Mouse (Mus musculus) midbrain, embryonic 15.5 days (tissue): ENCODE measurements around the gene Serinc2. TPM values are rescaled to one million over a fixed set of nuclear protein-coding genes. Genes with fewer than 3 reads are reported as not detected.
"Not testable (repeated sequence)": the region's sequence is repeated elsewhere in the genome, so short reads cannot be mapped to it uniquely, and the experiment has no call there.

Source experiments
- ATAC-seq: fragments of 200-750 bp; cut with Nextera tagmentation; replicated peaks from 2 replicates; pipeline ENCODE4 v1.8.0; 2017; ENCODE audit warnings: moderate TSS enrichment
- H3K27ac ChIP-seq: fragments of 300-500 bp; sonication (generic); 2 replicates; pipeline ENCODE4 v1.5.1; 2015; ENCODE audit warnings: mild to moderate bottlenecking, inconsistent platforms
- H3K27me3 ChIP-seq: fragments of 300-500 bp; sonication (generic); replicated peaks from 2 replicates; pipeline ENCODE4 v1.6.1; 2015; ENCODE audit warnings: inconsistent platforms
- H3K36me3 ChIP-seq: fragments of 300-500 bp; sonication (generic); replicated peaks from 2 replicates; pipeline ENCODE4 v1.6.1; 2015; ENCODE audit warnings: inconsistent platforms
- H3K4me1 ChIP-seq: fragments of 300-500 bp; sonication (generic); 2 replicates; pipeline ENCODE4 v1.6.1; 2015; ENCODE audit warnings: inconsistent platforms
- H3K4me2 ChIP-seq: fragments of 300-500 bp; sonication (generic); 2 replicates; pipeline ENCODE4 v1.6.1; 2015; ENCODE audit warnings: inconsistent platforms, mild to moderate bottlenecking, moderate library complexity
- H3K4me3 ChIP-seq: fragments of 300-500 bp; sonication (generic); 2 replicates; pipeline ENCODE4 v1.5.1; 2015; ENCODE audit warnings: mild to moderate bottlenecking, inconsistent platforms
- H3K9ac ChIP-seq: fragments of 300-500 bp; sonication (generic); 2 replicates; pipeline ENCODE4 v1.6.1; 2015; ENCODE audit warnings: mild to moderate bottlenecking, inconsistent platforms
- H3K9me3 ChIP-seq: fragments of 300-500 bp; sonication (generic); 2 replicates; pipeline ENCODE4 v1.6.1; 2016; ENCODE audit warnings: inconsistent platforms
- WGBS: fragments of 180-500 bp; shearing (Covaris S2); methylation state at CpG from one replicate; pipeline ENCODE4 v1.1.7; 2015; ENCODE audit warnings: mixed read lengths; 5-methylcytosine and 5-hydroxymethylcytosine counted together
- polyA plus RNA-seq: library from polyadenylated mRNA; unstranded; fragments of >200 nt; fragmentation: Nextera tagmentation; extraction: Ambion mirVana; gene quantifications from 2 replicates; pipeline ENCODE4 v1.2.1, GENCODE M21; 2015

Serinc2 gene
- polyA plus RNA-seq, 1 experiment from 2014 or later = 42.9 TPM

- H3K27me3 ChIP-seq = no peaks in the 10 kb centered on the region
- no peak overlapping the region for H3K27ac ChIP-seq
- ATAC-seq = no peak
- no peak overlapping the region for H3K4me2 ChIP-seq
- WGBS = 53% methylated on average over 3 of the region's 3 CpGs
- H3K9ac ChIP-seq = no peak overlapping the region
- H3K4me3 ChIP-seq = no peak overlapping the region
- no peaks in the 10 kb centered on the region for H3K4me1 ChIP-seq
- H3K9me3 ChIP-seq = no peaks in the 10 kb centered on the region
- H3K36me3 ChIP-seq = peaks cover 9% of the 10 kb centered on the region; the same call in 1 of the 2 replicates
Observed at GRCm38 (mm10) chr4:130251763-130252162, 27.2 kb downstream of the Serinc2 start.

DNA sequence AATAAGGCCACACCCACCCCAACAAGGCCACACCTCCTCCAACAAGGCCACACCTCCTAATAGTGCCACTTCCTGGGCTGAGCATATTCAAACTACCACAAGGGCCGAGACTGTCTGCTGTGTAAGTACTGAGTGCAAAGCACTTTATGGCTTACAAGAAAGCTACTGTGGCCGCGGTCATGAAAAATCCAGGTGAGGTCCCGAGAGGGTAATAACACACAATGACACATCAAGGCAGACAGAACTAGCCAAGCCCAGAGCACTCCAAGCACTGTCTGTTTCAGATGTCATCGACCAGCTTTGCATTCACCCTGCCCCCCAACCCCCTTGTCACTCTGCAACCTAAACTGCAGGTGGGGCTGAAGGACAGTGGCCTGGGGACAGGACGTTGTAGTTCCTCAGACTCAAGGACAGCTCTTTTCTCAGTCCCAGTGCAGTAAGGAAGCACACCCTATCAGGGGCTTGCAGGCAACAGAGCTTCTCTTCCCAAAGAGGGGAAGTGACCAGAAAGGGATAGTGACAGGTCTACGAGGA is 27.8 kb downstream of the Serinc2 start:
- Histone ChIP-seq H3K4me3 (no peak overlapping the region), H3K9ac (no peak overlapping the region), H3K27ac (no peak overlapping the region), H3K4me1 (no peaks in the 10 kb centered on the region), H3K9me3 (no peaks in the 10 kb centered on the region), H3K27me3 (no peaks in the 10 kb centered on the region), H3K4me2 (no peak overlapping the region), H3K36me3 (peaks cover 9% of the 10 kb centered on the region; the same call in 1 of the 2 replicates)
- 44% methylated on average over 7 of the region's 7 CpGs for WGBS
- no peak for ATAC-seq

- H3K4me3 ChIP-seq = no peak overlapping the region
- 60% methylated on average over 3 of the region's 3 CpGs for WGBS
- no peak for ATAC-seq
- no peaks in the 10 kb centered on the region for H3K4me1 ChIP-seq
- no peak overlapping the region for H3K27ac ChIP-seq
- no peaks in the 10 kb centered on the region for H3K27me3 ChIP-seq
- H3K9ac ChIP-seq = no peak overlapping the region
- no peak overlapping the region for H3K4me2 ChIP-seq
- H3K9me3 ChIP-seq = no peaks in the 10 kb centered on the region
- H3K36me3 ChIP-seq = 0 out of 2 replicates have a peak, but pooled peaks cover 5% of the 10 kb centered on the region
Observed at GRCm38 (mm10) chr4:130248636-130249035, 30.4 kb downstream of the Serinc2 start.

GRCm38 (mm10) chr4:130246132-130246531 is 32.9 kb downstream of the Serinc2 start:
- 3% methylated on average over 6 of the region's 6 CpGs for WGBS
- no peak overlapping the region for H3K9ac ChIP-seq

GRCm38 (mm10) chr4:130244749-130245148 is 34.3 kb downstream of the Serinc2 start:
- H3K4me3 ChIP-seq = no peak overlapping the region
- ATAC-seq = no peak
- H3K9ac ChIP-seq = no peak overlapping the region
- 81% methylated on average over 8 of the region's 8 CpGs for WGBS
- no peaks in the 10 kb centered on the region for H3K9me3 ChIP-seq
- H3K4me1 ChIP-seq = no peaks in the 10 kb centered on the region
- no peak overlapping the region for H3K27ac ChIP-seq
- no peaks in the 10 kb centered on the region for H3K27me3 ChIP-seq
- no peaks in the 10 kb centered on the region for H3K36me3 ChIP-seq
- H3K4me2 ChIP-seq = no peak overlapping the region

More at GRCm38 (mm10) chr4:130246132-130246531, 32.9 kb downstream of the Serinc2 start:
- no peaks in the 10 kb centered on the region for H3K4me1 ChIP-seq
- ATAC-seq = no peak
- no peak overlapping the region for H3K4me3 ChIP-seq
- H3K9me3 ChIP-seq = no peaks in the 10 kb centered on the region
- H3K27me3 ChIP-seq = no peaks in the 10 kb centered on the region
- H3K36me3 ChIP-seq = no peaks in the 10 kb centered on the region
- no peak overlapping the region for H3K27ac ChIP-seq
- H3K4me2 ChIP-seq = no peak overlapping the region

DNA sequence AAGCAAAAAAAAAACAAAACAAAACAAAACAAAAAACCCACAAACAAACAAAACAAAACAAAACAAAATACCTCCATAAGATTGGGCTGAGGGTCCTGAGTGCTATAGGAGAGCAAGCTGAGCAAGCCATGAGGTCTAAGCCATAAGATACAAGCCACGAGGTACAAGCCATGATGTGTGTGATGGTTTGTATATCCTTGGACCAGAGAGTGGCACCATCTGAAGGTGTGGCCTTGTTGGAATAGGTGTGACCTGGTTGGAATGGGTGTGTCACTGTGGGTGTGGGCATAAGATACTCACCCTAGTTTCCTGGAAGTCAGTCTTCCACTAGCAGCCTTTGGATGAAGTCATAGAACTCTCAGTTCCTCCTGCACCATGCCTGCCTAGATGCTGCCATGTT is 35.4 kb downstream of the Serinc2 start:
- H3K27me3 ChIP-seq, ATAC-seq, H3K27ac ChIP-seq, H3K36me3 ChIP-seq, H3K9ac ChIP-seq, H3K9me3 ChIP-seq, H3K4me3 ChIP-seq, H3K4me2 ChIP-seq, H3K4me1 ChIP-seq: not testable (repeated sequence)
- WGBS = 83% methylated on average over 1 of the region's 1 CpGs

- H3K27me3 ChIP-seq = no peaks in the 10 kb centered on the region
- ATAC-seq = no peak
- no peak overlapping the region for H3K9ac ChIP-seq
- H3K4me3 ChIP-seq = no peak overlapping the region
- H3K4me1 ChIP-seq = no peaks in the 10 kb centered on the region
- H3K27ac ChIP-seq = no peak overlapping the region
- H3K4me2 ChIP-seq = no peak overlapping the region
- WGBS = 86% methylated on average over 5 of the region's 5 CpGs
- H3K36me3 ChIP-seq = no peaks in the 10 kb centered on the region
- H3K9me3 ChIP-seq = no peaks in the 10 kb centered on the region
Observed at GRCm38 (mm10) chr4:130242956-130243355, 36.0 kb downstream of the Serinc2 start.

DNA sequence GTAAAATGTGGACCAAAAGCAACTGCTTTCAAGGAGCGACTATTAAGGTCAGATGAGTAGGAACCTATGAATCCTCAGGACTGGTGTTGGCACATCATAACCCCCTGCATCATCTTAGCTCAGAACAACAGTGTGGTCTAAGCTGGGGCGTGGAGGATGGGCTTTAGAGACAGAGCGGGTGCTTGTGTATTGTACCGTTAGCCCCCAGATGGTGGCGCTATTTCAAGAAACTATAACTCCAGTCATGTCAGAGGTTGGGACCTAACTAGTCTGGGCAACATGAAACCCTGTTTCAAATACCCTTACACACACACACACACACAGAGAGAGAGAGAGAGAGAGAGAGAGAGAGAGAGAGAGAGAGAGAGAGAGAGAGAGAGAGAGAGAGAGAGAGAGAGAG is 38.3 kb downstream of the Serinc2 start:
- H3K9ac ChIP-seq = no peak overlapping the region
- no peak overlapping the region for H3K4me3 ChIP-seq
- H3K27ac ChIP-seq = no peak overlapping the region
- no peaks in the 10 kb centered on the region for H3K36me3 ChIP-seq
- no peaks in the 10 kb centered on the region for H3K27me3 ChIP-seq
- WGBS = 30% methylated on average over 5 of the region's 5 CpGs
- ATAC-seq = no peak
- no peak overlapping the region for H3K4me2 ChIP-seq
- H3K9me3 ChIP-seq = no peaks in the 10 kb centered on the region
- no peaks in the 10 kb centered on the region for H3K4me1 ChIP-seq

DNA sequence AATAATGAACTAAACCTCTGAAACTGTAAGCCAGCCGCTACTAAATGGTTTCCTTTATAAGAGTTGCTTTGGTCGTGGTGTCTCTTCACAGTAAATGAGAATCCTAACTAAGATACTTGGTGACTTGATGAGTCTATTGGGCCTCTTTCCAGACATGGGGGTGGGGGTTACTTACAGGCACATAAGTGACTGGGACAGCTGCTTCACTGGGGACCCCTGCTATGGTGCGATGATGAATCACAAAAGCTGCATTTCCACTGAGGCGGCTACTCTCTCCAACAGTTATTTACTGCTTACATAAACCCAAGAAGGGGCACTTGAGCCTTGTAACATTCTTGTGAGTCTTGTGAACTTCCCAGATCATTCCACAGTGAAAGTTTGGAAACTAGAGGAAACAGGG is 41.4 kb downstream of the Serinc2 start:
- 81% methylated on average over 4 of the region's 4 CpGs for WGBS
- Histone ChIP-seq H3K9ac (no peak overlapping the region), H3K4me1 (no peaks in the 10 kb centered on the region), H3K27me3 (no peaks in the 10 kb centered on the region), H3K4me2 (no peak overlapping the region), H3K36me3 (no peaks in the 10 kb centered on the region), H3K4me3 (no peak overlapping the region), H3K27ac (no peak overlapping the region), H3K9me3 (no peaks in the 10 kb centered on the region)
- ATAC-seq = no peak

- no peak for ATAC-seq
- no peak overlapping the region for H3K4me2 ChIP-seq
- no peak overlapping the region for H3K27ac ChIP-seq
- H3K36me3 ChIP-seq = no peaks in the 10 kb centered on the region
- WGBS = 62% methylated on average over 8 of the region's 8 CpGs
- no peaks in the 10 kb centered on the region for H3K4me1 ChIP-seq
- H3K27me3 ChIP-seq = no peaks in the 10 kb centered on the region
- H3K4me3 ChIP-seq = no peak overlapping the region
- no peak overlapping the region for H3K9ac ChIP-seq
- no peaks in the 10 kb centered on the region for H3K9me3 ChIP-seq
Observed at GRCm38 (mm10) chr4:130236361-130236760, 42.6 kb downstream of the Serinc2 start.

GRCm38 (mm10) chr4:130224071-130224470 is 54.9 kb downstream of the Serinc2 start:
- Histone ChIP-seq H3K9ac (no peak overlapping the region), H3K27ac (no peak overlapping the region), H3K4me2 (no peak overlapping the region), H3K4me3 (no peak overlapping the region), H3K9me3 (no peaks in the 10 kb centered on the region), H3K36me3 (no peaks in the 10 kb centered on the region), H3K4me1 (no peaks in the 10 kb centered on the region), H3K27me3 (no peaks in the 10 kb centered on the region)
- ATAC-seq = no peak

- ATAC-seq = no peak
- Histone ChIP-seq H3K27ac (no peak within 1 kb of the TSS), H3K4me1 (no peaks in the 10 kb centered on the region), H3K36me3 (no peaks in the 10 kb centered on the region), H3K9me3 (no peaks in the 10 kb centered on the region), H3K27me3 (no peaks in the 10 kb centered on the region), H3K9ac (no peak within 1 kb of the TSS), H3K4me3 (no peak within 1 kb of the TSS), H3K4me2 (no peak within 1 kb of the TSS)
- 39% methylated on average over 4 of the region's 4 CpGs for WGBS
Observed at GRCm38 (mm10) chr4:130222179-130222578, 56.8 kb downstream of the Serinc2 start, which contains the start of gene Gm853. Gene Gm853 (minus strand): TSS chr4:130222401.

DNA sequence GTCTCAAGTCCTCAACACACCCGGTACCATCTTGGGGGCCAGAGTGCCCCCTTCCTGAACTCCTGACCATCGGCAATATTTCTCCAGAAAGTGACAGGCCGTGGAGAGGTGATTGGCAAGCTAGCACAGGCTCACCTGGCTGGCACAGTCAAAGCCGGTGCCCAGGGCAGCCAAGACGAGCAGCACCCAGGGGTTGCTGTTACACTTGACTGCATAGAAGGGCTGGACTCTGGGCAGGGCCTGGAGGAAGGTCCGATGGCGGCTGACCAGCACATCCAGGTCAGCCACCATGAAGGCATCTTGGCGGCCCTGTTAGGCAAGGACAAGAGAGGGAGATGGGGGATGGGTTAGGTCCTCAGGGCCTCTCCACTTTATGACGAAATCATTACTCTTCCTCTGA is 58.8 kb downstream of the Serinc2 start:
- no peak overlapping the region for H3K9ac ChIP-seq
- 83% methylated on average over 9 of the region's 9 CpGs for WGBS

More for the DNA sequence above, 58.8 kb downstream of the Serinc2 start:
- H3K9me3 ChIP-seq = no peaks in the 10 kb centered on the region
- H3K36me3 ChIP-seq = no peaks in the 10 kb centered on the region
- no peaks in the 10 kb centered on the region for H3K4me1 ChIP-seq
- no peak overlapping the region for H3K4me3 ChIP-seq
- H3K27ac ChIP-seq = no peak overlapping the region
- no peaks in the 10 kb centered on the region for H3K27me3 ChIP-seq
- no peak overlapping the region for H3K4me2 ChIP-seq
- ATAC-seq = no peak
